Mouse (Mus musculus) liver, embryonic 11.5 days (tissue): ENCODE results near the gene Ube4b. TPM values are rescaled to one million over a fixed set of nuclear protein-coding genes. Genes with fewer than 3 reads are reported as not detected.
"Not testable (repeated sequence)": the region's sequence is repeated elsewhere in the genome, so short reads cannot be mapped to it uniquely, and the experiment has no call there.

ENCODE experiments used
- ATAC-seq: fragments of 200-750 bp; cut with Nextera tagmentation; replicated peaks from 2 replicates; pipeline ENCODE4 v1.8.0; 2017; ENCODE audit warnings: moderate number of reproducible peaks, mild to moderate bottlenecking, moderate TSS enrichment, moderate library complexity; ENCODE audit not compliant: low FRiP score
- DNase-seq: peaks from one replicate; pipeline ENCODE4 v3.0.0-alpha.2; 2017; ENCODE audit warnings: low spot score
- H3K27ac ChIP-seq: fragments of 300-500 bp; sonication (generic); 2 replicates; pipeline ENCODE4 v1.5.1; 2014; ENCODE audit warnings: mild to moderate bottlenecking, low read depth, low read length, control low read depth
- H3K27me3 ChIP-seq: fragments of 300-500 bp; sonication (generic); replicated peaks from 2 replicates; pipeline ENCODE4 v1.6.1; 2014; ENCODE audit warnings: low read length, mixed read lengths; ENCODE audit not compliant: control insufficient read depth, insufficient read depth
- H3K36me3 ChIP-seq: fragments of 300-500 bp; sonication (generic); 2 replicates; pipeline ENCODE4 v1.6.1; 2014; ENCODE audit warnings: mild to moderate bottlenecking, low read length, moderate library complexity, mixed read lengths; ENCODE audit not compliant: control insufficient read depth, insufficient read depth
- H3K4me1 ChIP-seq: fragments of 300-500 bp; sonication (generic); replicated peaks from 2 replicates; pipeline ENCODE4 v1.6.1; 2014; ENCODE audit warnings: low read length, mixed read lengths; ENCODE audit not compliant: control insufficient read depth, insufficient read depth
- H3K4me2 ChIP-seq: fragments of 300-500 bp; sonication (generic); 2 replicates; pipeline ENCODE4 v1.6.1; 2014; ENCODE audit warnings: mild to moderate bottlenecking, control low read depth, moderate library complexity
- H3K4me3 ChIP-seq: fragments of 300-500 bp; sonication (generic); 2 replicates; pipeline ENCODE4 v1.5.1; 2014; ENCODE audit warnings: low read depth, low read length, control low read depth
- H3K9ac ChIP-seq: fragments of 300-500 bp; sonication (generic); 2 replicates; pipeline ENCODE4 v1.6.1; 2014; ENCODE audit warnings: low read depth, low read length, control low read depth
- H3K9me3 ChIP-seq: fragments of 300-500 bp; sonication (generic); 2 replicates; pipeline ENCODE4 v1.6.1; 2016; ENCODE audit warnings: low read length, inconsistent platforms, mixed read lengths; ENCODE audit not compliant: control insufficient read depth
- WGBS: fragments of 180-500 bp; shearing (Covaris S2); extraction: QIAGEN DNeasy Blood & Tissue Kit; methylation state at CpG from one replicate; pipeline ENCODE4 v1.1.7; 2014; 5-methylcytosine and 5-hydroxymethylcytosine counted together
- polyA plus RNA-seq: library from polyadenylated mRNA; unstranded; fragments of >200 nt; fragmentation: Nextera tagmentation; extraction: Ambion mirVana; gene quantifications from 2 replicates; pipeline ENCODE4 v1.2.1, GENCODE M21; 2014

Ube4b gene
- polyA plus RNA-seq, 1 experiment from 2014 or later = 37.4 TPM

- peak overlapping the region; percentile 40 for H3K4me3 ChIP-seq
- H3K4me2 ChIP-seq = peak overlapping the region; percentile 88
- H3K9me3 ChIP-seq = no peaks in the 10 kb centered on the region
- no peaks in the 10 kb centered on the region for H3K27me3 ChIP-seq
- H3K4me1 ChIP-seq = peaks cover 6% of the 10 kb centered on the region; the same call in 1 of the 2 replicates
- H3K36me3 ChIP-seq = no peaks in the 10 kb centered on the region
- peak overlapping the region; percentile 69 for H3K9ac ChIP-seq
- ATAC-seq (peak; percentile 95), DNase-seq (peak; percentile 90)
- H3K27ac ChIP-seq = peak overlapping the region; percentile 76
- under 1% methylated on average over 36 of the region's 36 CpGs for WGBS
Measured at GRCm38 (mm10) chr4:149444964-149445701, 18.6 kb upstream of the Ube4b start.

DNA sequence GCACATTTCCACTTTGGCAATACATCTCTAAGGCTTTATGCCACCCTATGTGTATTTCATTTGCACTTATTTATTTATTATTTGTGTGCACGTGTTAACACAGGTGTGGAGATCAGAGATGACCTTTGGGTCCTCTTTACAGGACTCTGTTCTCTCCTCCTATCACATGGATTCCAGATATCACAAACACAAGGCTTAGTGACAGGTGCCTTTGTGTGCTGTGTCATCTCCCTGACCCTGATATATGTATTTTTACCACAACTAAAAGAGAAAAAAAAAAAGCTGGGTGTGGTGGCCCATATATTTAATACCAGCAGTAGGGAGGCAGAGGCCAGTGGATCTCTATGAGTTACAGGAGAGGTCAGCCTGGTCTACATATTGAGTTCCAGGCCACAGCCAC is 17.9 kb upstream of the Ube4b start:
- DNase-seq = no peak
- H3K9ac ChIP-seq = no peak overlapping the region
- WGBS = 59% methylated on average over 1 of the region's 1 CpGs
- no peaks in the 10 kb centered on the region for H3K9me3 ChIP-seq
- H3K27ac ChIP-seq = no peak overlapping the region
- H3K4me1 ChIP-seq = peaks cover 6% of the 10 kb centered on the region; the same call in 1 of the 2 replicates
- H3K4me2 ChIP-seq = peak overlapping the region; percentile 88
- no peaks in the 10 kb centered on the region for H3K27me3 ChIP-seq
- no peak for ATAC-seq
- no peaks in the 10 kb centered on the region for H3K36me3 ChIP-seq
- no peak overlapping the region for H3K4me3 ChIP-seq

- no peaks in the 10 kb centered on the region for H3K36me3 ChIP-seq
- no peak overlapping the region for H3K27ac ChIP-seq
- no peak overlapping the region for H3K4me2 ChIP-seq
- WGBS = 58% methylated on average over 3 of the region's 3 CpGs
- H3K9ac ChIP-seq = no peak overlapping the region
- H3K4me1 ChIP-seq = peaks cover 6% of the 10 kb centered on the region; the same call in 1 of the 2 replicates
- DNase-seq (no peak), ATAC-seq (no peak)
- H3K9me3 ChIP-seq = no peaks in the 10 kb centered on the region
- H3K27me3 ChIP-seq = no peaks in the 10 kb centered on the region
- no peak overlapping the region for H3K4me3 ChIP-seq
Measured at GRCm38 (mm10) chr4:149442436-149442835, 15.9 kb upstream of the Ube4b start.

DNA sequence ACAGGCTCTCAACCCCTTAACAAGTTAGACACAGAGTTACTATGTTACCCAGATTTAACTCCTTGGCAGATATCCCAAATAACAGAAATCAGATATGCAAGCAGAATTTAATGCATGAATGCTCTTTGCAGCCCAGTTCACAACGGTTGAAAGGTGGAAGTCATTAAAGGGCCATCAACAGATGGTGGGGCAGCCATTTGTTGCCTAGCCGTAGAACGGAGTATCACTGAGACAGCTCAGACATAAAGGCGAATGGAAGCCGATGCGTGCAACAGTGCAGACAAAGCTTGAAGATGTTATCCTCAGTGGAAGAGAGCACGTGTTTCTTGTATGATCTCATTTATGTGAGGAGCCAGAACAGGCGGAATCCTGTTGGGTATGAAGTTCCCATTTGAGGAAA is 14.0 kb upstream of the Ube4b start:
- H3K4me3 ChIP-seq = no peak overlapping the region
- 83% methylated on average over 8 of the region's 8 CpGs for WGBS

DNA sequence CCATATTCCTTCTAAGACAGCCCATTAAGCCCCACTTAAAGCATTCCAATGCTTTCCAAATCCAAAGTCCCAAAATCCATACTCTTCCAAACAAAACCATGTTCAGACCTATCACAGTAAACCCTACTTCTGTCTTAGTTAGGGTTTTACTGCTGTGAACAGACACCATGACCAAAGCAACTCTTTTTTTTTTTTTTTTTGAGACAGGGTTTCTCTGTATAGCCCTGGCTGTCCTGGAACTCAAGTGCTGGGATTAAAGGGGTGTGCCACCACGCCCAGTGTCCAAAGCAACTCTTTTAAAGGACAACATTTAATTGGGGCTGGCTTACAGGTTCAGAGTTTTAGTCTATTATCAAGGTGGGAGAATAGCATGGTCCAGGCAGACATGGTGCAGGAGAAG is 5.3 kb upstream of the Ube4b start:
- H3K4me3 ChIP-seq, H3K4me1 ChIP-seq, H3K36me3 ChIP-seq, H3K27ac ChIP-seq, H3K4me2 ChIP-seq, ATAC-seq, H3K9ac ChIP-seq, H3K9me3 ChIP-seq, H3K27me3 ChIP-seq, DNase-seq: not testable (repeated sequence)
- WGBS = 58% methylated on average over 1 of the region's 1 CpGs

More for the DNA sequence above, 14.0 kb upstream of the Ube4b start:
- DNase-seq (no peak), ATAC-seq (no peak)
- Histone ChIP-seq H3K27me3 (no peaks in the 10 kb centered on the region), H3K27ac (no peak overlapping the region), H3K4me2 (no peak overlapping the region), H3K36me3 (no peaks in the 10 kb centered on the region), H3K9ac (no peak overlapping the region), H3K9me3 (no peaks in the 10 kb centered on the region), H3K4me1 (peaks cover 2% of the 10 kb centered on the region; the same call in 1 of the 2 replicates)

GRCm38 (mm10) chr4:149429592-149429991 is 3.0 kb upstream of the Ube4b start:
- no peak overlapping the region for H3K9ac ChIP-seq
- H3K4me2 ChIP-seq = no peak overlapping the region
- H3K4me1 ChIP-seq = peaks cover 8% of the 10 kb centered on the region
- H3K4me3 ChIP-seq = no peak overlapping the region
- H3K9me3 ChIP-seq = no peaks in the 10 kb centered on the region
- no peaks in the 10 kb centered on the region for H3K27me3 ChIP-seq
- DNase-seq (no peak), ATAC-seq (no peak)
- H3K36me3 ChIP-seq = no peaks in the 10 kb centered on the region
- no peak overlapping the region for H3K27ac ChIP-seq
- 75% methylated on average over 5 of the region's 5 CpGs for WGBS

DNA sequence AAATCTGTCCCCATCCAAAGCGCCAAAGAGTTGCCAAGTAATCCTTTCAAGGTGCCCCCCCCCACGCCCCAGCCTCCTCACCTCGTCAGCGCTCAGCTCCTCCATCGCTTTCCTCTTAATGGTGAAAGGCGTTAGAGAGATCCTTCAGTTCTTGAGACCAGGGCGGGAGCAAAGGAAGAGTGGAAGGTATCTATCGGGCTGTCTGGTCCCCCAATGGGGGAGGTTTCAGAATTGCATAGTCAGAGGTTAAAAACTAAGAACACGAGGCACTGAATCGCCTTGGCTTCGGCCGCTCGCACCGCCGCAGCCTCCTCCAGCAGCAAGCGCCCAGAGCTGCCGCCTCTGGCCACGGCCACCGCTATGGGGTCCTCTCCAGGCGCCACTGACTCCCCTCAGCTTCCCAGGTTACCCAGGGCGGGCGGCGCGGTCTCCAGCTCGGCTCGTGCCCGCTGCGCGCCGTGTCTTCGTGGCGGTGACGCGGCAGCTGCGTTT is 702 bp downstream of the Ube4b start:
- peak overlapping the region; percentile 98 for H3K4me3 ChIP-seq
- WGBS = under 1% methylated on average over 35 of the region's 35 CpGs
- H3K4me1 ChIP-seq = peaks cover 12% of the 10 kb centered on the region
- peak overlapping the region; percentile 96 for H3K9ac ChIP-seq
- ATAC-seq (peak; percentile 66), DNase-seq (no peak)
- H3K27me3 ChIP-seq = no peaks in the 10 kb centered on the region
- H3K4me2 ChIP-seq = peak overlapping the region; percentile 82
- H3K36me3 ChIP-seq = no peaks in the 10 kb centered on the region; the same call in 1 of the 2 replicates
- H3K27ac ChIP-seq = peak overlapping the region; percentile 97
- H3K9me3 ChIP-seq = no peaks in the 10 kb centered on the region

GRCm38 (mm10) chr4:149424755-149425154 is 1.8 kb downstream of the Ube4b start:
- peak overlapping the region; percentile 98 for H3K4me3 ChIP-seq
- H3K9ac ChIP-seq = peak overlapping the region; percentile 41; the same call in 1 of the 2 replicates
- DNase-seq (no peak), ATAC-seq (no peak)
- no peaks in the 10 kb centered on the region; the same call in 1 of the 2 replicates for H3K36me3 ChIP-seq
- peak overlapping the region; percentile 82 for H3K4me2 ChIP-seq
- H3K27ac ChIP-seq = no peak overlapping the region
- no peaks in the 10 kb centered on the region for H3K9me3 ChIP-seq
- WGBS = 7% methylated on average over 9 of the region's 9 CpGs
- no peaks in the 10 kb centered on the region for H3K27me3 ChIP-seq
- peaks cover 12% of the 10 kb centered on the region for H3K4me1 ChIP-seq
